Mouse (Mus musculus): Measurements from ENCODE around the gene Vgll4.
A peak's percentile ranks its signal among the peaks of the same experiment; 100 is the strongest.
"Not testable (repeated sequence)": the region's sequence is repeated elsewhere in the genome, so short reads cannot be mapped to it uniquely, and the experiment has no call there.

Vgll4 gene

DNA sequence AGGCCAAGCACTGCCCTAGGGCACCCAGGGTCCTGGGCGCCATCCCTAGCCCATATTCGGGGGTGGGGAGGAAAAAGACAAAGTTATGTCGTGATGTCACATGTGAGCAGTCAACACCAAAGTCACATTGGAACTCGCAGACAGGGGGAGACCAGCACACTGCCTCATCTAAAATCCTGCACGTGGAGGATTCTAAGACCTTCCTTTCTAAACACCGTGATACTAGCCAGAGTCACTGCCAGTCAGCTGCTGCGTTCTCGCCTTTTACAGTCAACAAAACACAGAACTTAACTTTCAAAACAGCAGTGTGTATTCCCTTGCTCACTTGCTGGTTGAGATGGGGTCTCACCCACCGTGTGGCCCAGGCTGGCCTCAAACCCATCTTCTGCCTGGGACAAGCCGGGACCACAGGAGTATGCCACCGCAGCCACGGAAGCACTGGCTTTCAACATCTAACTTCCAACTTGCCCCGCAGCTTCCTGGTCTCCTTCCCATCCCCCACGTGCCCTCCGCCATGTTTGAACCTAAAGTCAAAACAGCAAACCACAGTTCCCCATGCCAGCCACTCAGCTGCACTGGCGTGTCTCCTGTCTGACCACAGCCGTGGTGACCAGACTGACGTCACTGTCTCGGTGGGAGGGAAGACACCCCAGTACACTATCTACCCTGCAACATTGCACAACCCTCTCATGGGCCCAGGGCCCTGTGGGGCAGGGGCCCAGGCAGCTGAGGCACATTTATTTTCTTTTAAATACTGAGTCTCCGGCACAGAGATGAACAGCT lies 76.2 kb downstream of the Vgll4 start:
- DNase-seq (ENCODE audit: low spot score in 2 of 2) = peak; percentile 59 to 77

DNA sequence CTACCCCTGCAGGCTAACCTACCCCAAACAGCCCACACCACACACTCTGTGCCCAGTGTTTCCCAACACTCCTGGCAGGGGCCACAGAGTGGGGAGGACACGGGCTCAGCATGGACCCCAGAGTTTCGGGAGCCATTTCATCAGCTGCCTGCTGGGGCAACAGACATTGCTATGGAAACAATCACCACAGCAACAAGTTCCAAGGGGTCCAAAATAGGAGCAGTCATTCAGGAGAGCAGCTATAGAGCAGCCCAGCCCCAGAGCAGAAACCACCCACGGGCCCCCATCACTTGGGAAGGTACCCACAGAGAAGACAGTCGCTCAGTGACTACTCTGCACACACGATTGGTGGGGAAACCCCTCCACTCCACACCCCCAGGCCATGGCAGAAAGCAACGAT lies 77.4 kb downstream of the Vgll4 start:
- DNase-seq (ENCODE audit: low spot score in 2 of 2) = peak; percentile 71 to 79

DNA sequence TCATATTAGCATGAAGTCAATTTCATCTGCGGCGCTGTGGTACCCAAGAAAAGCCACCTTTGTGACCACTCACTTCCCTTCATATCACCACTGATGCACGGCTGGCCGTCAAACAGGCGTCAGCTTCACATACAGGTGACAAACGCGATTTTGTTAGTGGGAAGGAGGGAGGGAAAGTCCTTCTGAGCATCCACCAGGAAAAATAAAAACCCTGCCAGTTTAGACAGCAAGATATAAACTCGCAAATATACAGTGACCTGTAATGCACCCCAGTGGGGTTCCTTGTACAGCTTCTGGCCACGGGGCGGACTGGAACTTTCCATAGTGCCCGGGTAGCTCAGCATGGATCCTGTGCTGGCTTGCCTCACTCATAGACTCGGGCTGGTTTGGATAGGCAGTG lies 78.0 kb downstream of the Vgll4 start:
- DNase-seq (ENCODE audit: low spot score in 2 of 2) = no peak

DNA sequence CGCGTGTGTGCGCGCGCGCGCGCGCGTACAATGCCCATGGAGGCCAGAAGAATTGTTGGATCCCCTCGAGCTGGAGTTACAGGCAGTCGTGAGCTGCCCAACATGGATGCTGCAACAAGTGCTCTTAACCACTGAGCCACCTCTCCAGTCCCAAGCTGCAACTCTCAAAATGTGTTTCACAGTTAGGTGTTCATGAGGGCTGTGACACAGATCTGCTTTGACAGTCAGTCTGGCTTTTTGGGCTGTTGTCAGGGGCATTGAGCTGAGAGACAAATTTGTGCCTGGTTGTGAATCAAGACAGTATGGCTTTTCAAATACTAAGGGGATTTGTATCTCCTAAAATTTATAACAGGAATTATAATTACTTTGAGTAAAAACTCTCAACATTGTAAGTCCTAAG lies 78.5 kb downstream of the Vgll4 start:
- DNase-seq (ENCODE audit: low spot score in 2 of 2) = no peak

DNA sequence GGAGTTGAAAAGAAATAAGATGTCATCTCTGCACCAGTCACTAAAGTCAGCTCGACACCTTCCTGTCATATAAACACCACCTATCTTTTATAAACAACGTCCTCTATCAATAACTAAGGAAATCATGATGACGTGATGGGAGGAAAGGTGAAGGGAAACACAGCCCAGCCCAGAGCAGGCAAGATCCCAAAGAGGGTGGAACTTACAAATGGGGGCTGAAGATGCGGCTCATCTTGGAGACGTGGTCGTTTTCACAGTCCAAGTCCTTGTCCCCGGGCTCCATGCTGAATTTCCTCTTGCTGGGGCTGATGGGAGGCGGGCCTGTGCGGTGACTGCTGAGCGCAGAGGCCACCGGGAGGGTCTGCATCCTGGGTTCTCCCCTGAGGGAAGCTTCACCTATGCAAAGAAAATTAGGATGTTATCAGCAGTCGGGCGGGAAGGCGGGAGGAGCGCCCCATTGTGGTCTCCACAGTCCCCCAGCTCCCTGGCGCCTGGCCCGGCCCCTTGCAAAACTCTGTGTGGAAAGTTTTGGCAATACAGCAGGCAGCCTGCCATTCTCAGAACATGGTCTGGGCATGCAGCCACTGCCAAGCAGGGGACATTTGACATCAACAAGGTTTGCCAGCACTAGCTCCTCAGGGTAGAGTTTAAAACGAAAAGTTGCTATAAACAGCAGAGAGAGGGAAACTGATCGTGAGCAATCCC lies 79.2 kb downstream of the Vgll4 start:
- DNase-seq (ENCODE audit: low spot score in 2 of 2) = peak; percentile 61 to 85

DNA sequence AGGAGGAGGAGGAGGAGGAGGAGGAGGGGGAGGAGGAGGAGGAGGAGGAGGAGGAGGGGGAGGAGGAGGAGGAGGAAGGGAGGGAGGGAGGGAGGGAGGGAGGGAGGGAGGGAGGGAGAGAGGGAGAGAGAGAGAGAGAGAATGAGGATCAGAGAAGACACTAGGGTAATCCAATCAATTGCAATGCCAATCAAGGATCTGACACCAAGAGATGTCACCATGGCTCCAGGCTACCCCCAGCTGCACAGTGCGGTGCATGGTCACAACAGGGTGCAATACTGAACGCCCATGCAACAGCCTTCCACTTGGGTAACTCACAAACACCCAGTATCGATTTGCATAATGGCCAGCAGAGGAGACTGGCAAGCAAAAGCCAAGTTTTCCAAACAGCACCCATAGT lies 79.8 kb downstream of the Vgll4 start:
- not testable (repeated sequence) for DNase-seq (ENCODE audit: low spot score in 2 of 2)

DNA sequence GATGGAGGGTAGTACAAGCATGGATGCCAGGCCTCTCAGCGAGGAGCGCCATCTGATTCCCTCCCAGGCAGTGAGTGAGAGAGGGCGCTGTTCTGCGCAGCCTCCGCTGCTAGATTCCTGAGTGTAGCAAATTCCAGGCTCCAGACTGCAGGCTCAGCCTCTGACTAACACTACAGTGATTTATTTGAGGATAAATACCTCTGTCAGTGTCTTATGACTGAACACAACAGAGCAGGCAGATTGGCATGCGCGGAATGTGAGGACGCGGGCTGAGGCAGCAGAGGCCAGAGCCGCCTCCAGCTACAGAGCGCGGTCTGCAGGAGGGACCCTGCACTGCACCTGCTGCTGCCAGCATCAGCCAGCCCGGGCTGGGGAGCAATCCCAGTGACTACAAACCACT lies 80.9 kb downstream of the Vgll4 start:
- DNase-seq (ENCODE audit: low spot score in 2 of 2) = peak; percentile 64 to 80

DNA sequence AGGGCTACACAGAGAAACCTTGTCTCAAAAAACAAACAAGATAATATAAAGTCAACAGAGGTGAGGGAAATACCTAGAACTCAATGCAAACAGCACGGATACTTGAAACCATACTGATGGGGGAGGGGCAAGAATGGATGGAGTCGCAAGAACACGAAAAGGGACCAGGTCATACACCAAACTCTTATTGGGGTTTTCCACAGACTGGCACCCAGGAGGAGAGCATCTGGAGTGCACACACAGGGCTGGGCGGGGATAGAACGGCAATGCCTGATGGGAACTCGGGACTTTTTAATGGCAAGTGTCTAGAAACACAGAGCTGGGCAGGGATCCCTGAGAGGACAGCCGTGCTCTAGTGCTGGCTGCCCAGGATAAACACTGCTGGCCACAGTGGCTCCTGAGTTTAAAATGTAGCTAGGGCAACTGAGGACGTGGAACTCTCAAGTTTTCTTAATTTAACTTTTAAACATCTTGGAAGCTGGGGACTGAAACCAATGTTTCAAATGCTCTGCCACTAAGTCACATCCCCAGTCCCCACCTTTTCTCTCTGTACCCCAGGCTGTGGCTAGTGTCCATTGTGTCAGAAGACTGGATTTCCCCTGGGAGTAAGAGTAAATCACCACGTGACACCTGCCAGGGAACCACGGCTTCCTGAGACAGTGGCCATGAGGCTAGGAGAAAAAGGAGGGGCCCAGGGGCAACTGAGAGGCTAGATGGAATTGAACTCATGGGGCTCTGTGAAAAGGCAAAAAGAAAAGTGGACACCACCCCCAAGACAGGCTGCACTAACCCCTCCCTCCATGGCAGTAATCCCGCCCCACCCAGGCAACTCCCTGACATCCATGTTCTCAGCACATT lies 83.1 kb downstream of the Vgll4 start:
- no peak for DNase-seq (ENCODE audit: low spot score in 2 of 2)

DNA sequence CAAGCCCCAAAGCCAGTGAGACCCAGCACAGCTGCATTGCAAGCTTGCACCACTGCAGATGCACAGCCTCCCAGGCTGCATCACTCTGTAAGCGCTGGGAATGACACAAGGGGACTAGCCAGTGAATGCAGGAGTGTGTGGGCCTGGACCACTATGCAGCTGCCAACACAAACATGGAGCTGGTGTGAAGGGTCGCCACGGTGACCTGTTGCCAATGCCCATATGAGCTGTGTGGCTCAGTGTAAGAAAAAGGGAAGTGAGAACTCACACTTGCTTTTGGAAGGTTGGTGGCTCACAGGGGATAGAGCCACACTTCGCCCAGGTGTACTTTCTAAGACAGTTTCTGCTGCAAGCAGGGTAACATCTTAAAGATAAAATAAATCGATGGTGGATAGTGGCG lies 83.8 kb downstream of the Vgll4 start:
- no peak for DNase-seq (ENCODE audit: low spot score in 2 of 2)

DNA sequence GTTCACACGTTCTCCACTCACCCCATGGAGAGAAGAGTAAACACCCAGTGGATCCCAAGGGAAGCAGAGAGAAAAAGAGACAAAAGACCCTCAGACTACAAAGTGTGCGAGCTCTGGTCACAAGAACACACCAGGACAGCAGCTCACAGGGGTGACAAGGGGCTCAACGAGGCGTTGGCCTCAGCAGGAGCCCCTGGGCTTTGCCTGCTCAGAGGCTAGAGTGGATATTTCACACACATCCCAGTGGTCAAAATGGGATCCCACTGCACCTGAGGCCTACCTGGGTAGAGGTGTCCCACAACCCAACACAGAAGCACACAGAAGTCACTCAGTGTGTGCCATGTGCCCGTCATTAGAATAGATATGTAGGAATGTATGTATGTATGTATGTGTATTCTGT lies 84.7 kb downstream of the Vgll4 start:
- no peak for DNase-seq (ENCODE audit: low spot score in 2 of 2)

DNA sequence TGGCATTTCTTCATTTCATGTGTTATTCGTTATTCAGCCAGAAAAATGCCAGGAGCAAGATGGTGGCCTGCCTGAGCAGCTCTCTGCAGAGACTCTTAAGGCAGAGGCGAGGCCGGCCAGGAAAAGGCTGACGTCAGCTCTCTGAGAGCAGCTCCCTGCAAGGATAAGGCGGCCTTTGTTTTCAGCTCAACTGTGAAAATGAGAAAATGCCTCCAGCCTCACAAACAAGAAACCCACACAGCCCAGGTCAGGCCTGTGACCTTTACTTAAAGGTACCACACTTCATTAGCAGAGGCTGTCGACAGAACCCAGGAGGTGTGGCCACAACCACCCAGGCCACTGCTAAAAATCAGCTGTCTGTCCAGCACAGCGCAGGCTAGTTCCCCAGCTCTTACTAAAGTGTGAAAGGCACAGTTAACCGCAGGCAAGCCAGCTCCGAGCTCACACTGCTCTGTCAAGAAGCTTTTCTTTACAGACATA lies 86.5 kb downstream of the Vgll4 start:
- DNase-seq (ENCODE audit: low spot score in 2 of 2) = peak; percentile 67 to 81

DNA sequence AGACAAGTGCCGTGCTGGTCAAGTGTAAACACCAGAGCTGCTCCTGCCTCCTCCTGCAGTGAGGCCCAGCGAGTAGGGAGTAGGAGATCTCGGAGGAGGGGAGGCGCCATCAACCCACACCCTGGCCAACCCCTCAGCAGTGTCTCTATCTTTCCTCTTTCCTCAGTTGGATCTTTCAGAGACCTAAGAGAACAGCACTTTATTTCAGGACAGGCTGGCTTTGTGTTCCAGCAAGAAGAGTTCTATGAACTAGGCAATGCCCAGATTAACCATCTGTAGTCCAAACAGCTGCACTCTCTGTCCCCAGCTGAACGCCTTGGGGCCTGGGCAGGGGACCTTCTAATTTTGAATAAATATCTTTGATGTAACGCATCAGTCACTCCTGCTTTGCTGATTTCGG lies 87.1 kb downstream of the Vgll4 start:
- no peak for DNase-seq (ENCODE audit: low spot score in 2 of 2)

DNA sequence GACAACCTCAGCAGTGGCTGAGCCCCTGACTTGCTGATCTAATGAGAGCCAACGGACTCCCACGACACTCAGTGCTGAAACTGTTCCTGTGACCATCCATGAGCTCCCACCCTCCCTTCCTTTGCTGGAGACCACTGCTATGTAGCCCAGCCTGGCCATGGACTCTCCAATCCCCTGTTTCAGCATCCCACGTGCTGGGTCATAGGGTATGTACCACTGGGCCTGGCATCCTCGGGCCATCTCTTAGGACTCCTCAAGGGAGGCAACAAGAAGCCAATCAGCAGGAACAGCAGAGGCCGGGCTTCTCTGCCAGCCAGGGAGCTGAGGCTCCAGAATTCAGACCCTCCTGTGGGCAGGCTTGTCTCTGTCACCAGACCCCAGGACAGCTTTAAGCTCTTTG lies 87.6 kb downstream of the Vgll4 start:
- no peak for DNase-seq (ENCODE audit: low spot score in 2 of 2)

DNA sequence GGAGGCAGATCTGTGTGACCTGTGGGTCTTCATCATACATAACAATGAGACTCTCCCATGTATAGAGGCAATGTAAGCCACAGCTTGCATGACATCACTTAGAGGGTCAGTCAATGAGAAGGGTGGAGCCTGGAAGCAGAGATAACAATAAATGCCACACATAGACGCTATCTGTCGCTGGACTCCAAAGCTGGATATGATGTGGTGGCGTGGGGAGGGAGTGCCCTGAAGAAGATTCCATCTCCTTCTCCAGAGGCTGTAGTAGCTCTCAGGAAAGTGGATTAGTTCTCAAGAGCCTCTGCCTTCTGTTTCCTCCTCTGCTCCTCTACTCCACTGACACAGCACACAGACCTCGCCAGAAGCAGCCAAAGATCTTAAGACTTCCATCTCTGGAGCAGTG lies 89.0 kb downstream of the Vgll4 start:
- no peak for DNase-seq (ENCODE audit: low spot score in 2 of 2)

DNA sequence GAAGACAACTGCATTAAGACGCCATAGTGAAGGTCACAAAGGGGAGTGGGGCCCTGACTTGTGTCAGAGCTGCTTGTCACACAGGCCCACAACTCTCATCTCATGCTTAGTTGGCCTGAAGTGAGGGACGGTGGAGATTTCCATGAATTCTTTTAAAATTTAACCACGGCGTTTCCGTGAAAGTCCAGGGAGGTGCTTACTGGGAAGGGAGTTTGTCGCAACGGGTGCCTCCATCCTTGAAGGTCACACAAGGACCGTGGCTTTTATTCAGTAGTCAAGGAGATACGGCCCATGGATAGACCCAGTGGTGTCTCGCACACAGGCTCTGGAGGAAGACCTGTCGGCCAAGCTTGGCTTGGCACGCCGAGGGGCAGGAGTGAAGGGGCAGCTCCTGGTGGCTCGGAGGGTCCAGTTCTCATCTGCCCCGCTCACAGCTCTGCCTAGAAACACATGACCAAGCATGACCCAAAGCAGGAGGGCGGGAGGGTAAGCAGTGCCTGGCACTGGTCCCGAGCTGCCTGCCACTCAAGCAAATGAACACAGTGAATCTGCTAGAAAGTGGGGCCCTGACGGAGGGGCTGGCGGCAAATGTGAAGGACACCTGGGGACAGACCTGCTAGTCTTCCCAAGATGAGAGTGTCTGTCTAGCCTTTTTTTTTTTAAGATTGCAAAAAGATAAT lies 90.8 kb downstream of the Vgll4 start:
- DNase-seq (ENCODE audit: low spot score in 2 of 2) = no peak

DNA sequence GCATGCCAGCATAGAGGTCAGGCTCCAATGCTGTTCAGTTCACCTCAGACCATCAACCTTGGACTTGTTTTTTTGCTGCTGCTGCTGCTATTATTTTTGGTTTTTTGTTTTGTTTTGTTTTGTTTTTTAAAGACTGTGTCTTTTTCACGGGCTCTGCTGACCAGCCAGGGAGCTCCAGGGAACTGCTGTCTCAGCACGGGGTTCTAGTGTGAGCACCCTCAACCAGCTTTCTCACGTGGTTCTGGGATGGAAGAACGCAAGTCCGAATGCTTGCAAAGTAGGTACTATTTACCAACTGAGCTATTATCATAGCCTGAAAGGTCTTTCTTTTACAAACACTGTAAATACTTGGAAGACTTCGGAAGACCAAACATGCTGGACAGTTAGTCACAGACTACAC lies 93.2 kb downstream of the Vgll4 start:
- no peak for DNase-seq (ENCODE audit: low spot score in 2 of 2)

DNA sequence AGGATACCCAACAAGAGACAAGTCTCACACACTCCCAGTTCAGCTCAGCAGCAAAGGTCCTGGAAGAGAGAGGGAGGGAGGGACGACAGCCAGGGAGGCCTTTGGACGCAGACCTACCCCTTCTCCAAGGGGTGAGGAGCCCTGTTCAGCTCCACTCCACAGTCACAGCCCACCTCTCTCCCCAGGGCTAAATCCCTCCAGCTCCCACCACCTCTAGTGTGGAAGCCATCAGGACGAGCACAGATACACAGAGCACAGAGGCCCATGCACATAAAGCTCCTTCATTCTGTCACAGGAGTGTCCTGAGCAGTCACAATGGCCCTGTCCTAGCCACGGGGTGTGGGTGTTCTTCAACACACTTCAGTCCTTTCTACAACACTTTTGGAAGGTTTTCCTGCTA lies 93.8 kb downstream of the Vgll4 start:
- no peak for DNase-seq (ENCODE audit: low spot score in 2 of 2)

DNA sequence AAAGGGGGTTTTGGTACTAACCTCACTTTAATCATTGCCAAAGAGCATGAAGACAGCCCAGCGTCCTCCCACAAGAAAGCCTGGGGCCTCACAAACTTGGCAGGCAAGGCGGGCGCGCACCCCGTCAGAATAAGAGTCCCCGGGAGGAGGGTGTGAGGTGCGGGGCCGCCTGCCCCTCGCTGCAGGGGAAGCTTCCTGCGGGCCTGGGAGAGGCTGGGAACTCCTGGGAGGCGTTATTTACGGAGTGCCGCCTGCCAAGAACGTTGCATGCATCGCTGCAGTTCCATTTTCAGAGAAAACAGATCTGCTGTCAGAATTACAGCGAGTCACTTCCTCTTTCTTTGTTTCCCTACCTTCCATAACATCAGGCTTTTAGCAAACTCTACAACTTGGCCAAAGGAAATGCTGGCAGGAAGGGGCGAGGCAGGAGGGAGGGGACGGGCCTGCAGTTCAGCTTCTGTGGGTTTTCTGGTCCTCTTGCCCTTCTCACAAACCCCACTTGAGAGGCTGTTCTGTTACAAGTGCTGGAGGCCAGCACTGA lies 94.7 kb downstream of the Vgll4 start:
- peak; percentile 73 to 93 for DNase-seq (ENCODE audit: low spot score in 2 of 2)

DNA sequence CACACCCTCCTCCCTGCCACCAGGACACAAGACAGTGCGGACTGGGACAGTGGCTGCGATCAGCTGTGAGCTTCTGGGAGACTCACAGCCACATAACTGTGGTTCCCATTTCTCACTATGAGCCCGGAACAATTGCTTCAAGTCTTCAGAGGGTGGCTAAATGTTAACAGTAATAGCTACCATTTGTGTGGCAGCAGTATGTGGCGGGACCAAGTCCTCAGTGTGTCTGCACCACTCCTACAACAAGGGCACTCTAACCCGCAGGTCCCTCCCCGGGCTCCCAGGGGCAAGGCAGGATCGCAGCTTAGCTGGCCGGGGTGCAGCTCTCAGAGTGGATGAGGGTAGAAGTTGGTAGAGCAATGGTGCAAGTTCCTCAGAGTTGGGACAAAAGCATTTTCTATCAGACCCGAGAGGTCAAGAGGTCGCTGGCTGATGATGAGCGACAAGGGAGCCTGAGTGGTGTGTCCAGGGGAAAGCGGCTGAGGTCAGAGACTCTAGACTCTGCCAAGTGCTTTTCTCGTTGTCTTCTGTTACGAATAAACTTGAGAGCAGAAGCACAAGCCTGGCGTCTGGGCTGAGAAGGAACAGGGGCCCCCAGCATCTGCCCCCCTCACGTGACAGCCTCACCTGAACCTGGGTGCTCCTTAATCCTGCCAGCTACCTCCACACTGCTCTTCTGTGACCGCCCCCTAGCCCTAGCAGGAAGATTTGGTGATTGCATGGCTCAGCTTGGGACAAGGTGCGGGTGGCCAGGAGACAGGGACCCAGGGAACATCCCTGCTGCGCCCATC lies 95.5 kb downstream of the Vgll4 start:
- DNase-seq (ENCODE audit: low spot score in 2 of 2) = peak in 1 of 2 experiments; percentile 37

DNA sequence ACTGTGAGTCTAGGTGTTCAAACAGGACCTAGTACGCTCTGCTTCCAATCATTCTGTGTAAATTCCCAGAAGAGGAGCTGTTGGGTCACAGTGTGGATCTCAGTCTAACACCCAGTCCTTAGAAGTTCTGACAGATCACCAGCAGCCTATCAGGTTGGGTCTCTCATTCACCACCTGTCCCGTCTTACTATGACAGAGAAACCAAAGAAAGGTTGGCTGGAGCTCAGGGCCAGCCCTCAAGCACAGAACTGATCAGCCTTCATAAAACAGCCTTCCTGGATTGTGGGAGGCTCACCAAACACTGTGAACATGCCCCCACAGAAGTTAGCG lies 96.0 kb downstream of the Vgll4 start:
- DNase-seq (ENCODE audit: low spot score in 2 of 2) = peak in 1 of 2 experiments; percentile 40
